Mouse (Mus musculus) embryonic fibroblast, embryonic 13.5 days (primary cell): ENCODE data around the gene Mgst3. TPM values are rescaled to one million over a fixed set of nuclear protein-coding genes. Genes with fewer than 3 reads are reported as not detected.

Source experiments
- H3K27ac ChIP-seq: 2 replicates; pipeline ENCODE4 v1.5.1; 2012; ENCODE audit warnings: low read length, control low read depth, inconsistent platforms; ENCODE audit not compliant: insufficient read depth
- H3K4me1 ChIP-seq: 2 replicates; pipeline ENCODE4 v1.6.1; 2011; ENCODE audit warnings: low read length; ENCODE audit not compliant: control insufficient read depth, insufficient read depth
- H3K4me3 ChIP-seq: 2 replicates; pipeline ENCODE4 v1.5.1; 2011; ENCODE audit warnings: mild to moderate bottlenecking, control low read depth, low read length; ENCODE audit not compliant: insufficient read depth
- CTCF ChIP-seq: IDR thresholded peaks from 2 replicates; pipeline ENCODE4 v1.5.1; 2011; ENCODE audit warnings: mild to moderate bottlenecking, control low read depth, low read length, moderate library complexity, borderline replicate concordance; ENCODE audit not compliant: insufficient read depth
- POLR2A ChIP-seq: IDR thresholded peaks from 2 replicates; pipeline ENCODE4 v1.6.1; 2011; ENCODE audit warnings: low read depth, mild to moderate bottlenecking, control low read depth, low read length, moderate library complexity
- polyA plus RNA-seq: library from polyadenylated mRNA; stranded (reverse); fragments of >200 nt; gene quantifications from 2 replicates; pipeline ENCODE4 v1.2.4, GENCODE M21; 2011; ENCODE audit warnings: low read depth; ENCODE audit not compliant: missing spikeins, insufficient read length

Gene Mgst3
- polyA plus RNA-seq, result 20.4 TPM in 2 replicates

DNA sequence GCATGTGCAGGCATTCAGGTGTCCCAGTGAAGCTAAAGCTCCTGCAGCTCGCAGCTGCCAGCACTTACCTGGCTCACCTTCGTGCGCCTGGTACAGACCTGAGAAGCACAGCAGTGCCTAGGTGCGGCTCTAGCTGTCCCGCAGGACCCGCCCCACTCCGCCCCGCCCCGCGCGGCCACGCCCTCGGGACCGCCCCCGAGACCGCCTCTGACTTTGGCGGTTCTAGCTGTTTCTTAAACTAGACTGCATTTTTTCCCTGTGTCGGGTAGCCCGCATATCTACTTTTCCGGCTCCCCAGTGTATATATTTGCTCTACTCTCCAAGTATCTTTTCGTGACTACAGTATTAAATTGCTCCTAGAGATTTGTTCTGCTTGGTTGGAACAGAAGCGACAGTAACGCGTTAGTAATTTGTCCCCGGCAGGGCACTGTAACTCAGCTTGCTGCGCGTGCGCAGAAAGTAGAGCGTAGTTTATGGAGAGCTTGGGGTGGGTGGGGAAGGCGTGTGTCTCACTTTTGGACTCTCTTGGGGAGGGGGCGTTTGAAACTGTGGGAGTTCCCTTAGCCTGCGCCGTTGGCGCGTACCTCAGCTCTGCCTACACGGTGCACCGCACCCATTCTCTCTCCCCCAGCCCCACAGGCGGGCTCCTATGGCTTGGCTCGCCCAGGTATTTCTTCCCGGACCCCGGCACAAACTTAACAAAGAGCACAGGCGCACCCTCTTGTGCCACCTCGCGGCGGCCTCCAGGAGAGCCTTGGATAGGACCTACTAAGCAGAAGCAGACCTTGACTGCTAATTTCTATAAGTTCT, at the start of gene Mgst3:
Gene Mgst3, minus strand, starts transcription at position 159 of the 810 bp plus-strand sequence.
- peak; percentile 43; the same call in 1 of the 2 replicates for TF ChIP-seq CTCF
- TF ChIP-seq POLR2A, result peak; percentile 86
- peak within 1 kb of the TSS; percentile 60 for H3K27ac ChIP-seq
- peaks cover 14% of the 10 kb centered on the region for H3K4me1 ChIP-seq
- H3K4me3 ChIP-seq, result peak within 1 kb of the TSS; percentile 66

DNA sequence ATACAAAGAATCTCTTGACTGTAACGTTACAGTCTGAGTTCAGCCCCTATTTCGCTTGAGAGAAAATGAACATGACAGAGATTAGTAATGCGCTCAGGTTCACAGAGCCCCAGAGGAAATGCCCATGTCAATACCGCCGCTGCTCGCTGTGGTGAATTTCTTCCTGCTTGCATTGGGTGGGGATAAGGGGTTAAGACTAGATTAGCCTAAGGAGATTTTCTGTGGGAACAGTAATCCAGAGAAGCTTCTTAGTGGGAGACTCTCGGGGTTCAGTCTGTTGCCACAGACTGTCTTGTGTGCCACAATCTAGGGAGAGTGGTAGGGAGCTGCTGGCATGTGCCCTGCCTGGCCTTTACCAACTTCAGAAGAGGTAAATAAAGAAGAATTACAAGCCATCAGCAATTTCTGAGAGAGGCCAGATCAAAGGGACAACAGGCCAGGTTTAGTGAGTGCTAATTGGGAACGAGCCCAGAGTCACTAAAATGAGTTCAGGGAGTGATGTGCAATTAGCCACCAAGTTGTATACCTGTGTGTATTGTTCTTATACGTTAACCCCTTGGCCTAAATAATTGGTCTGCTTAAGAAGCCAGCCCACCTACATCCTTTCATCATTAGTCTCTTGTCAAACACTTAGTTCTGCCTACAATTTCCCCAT, 44.7 kb upstream of the Mgst3 start:
- TF ChIP-seq POLR2A (no peak), CTCF (no peak)
- Histone ChIP-seq H3K4me3 (no peak overlapping the region), H3K4me1 (no peaks in the 10 kb centered on the region), H3K27ac (no peak overlapping the region)

DNA sequence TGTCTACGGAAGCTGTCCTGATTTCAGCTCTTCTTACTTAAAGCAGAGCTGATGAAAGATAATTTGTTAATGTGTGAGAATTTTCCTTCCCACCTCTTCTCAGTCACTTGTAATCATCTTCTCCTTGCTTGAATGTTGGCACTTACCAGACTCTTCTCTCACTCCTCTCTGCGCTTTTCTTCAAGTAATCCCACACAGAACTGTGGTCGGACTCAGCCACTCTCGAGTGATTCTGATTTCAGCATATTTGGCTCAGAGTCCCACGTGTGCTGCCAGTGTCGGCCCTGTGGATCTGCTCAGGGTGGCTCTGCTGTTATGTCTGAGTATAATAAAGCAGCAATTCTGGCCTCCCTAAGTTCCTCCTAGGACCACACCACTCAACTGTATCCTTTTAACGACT, 43.5 kb upstream of the Mgst3 start:
- Histone ChIP-seq H3K4me1 (no peaks in the 10 kb centered on the region), H3K4me3 (no peak overlapping the region), H3K27ac (no peak overlapping the region)
- TF ChIP-seq POLR2A (no peak), CTCF (no peak)

DNA sequence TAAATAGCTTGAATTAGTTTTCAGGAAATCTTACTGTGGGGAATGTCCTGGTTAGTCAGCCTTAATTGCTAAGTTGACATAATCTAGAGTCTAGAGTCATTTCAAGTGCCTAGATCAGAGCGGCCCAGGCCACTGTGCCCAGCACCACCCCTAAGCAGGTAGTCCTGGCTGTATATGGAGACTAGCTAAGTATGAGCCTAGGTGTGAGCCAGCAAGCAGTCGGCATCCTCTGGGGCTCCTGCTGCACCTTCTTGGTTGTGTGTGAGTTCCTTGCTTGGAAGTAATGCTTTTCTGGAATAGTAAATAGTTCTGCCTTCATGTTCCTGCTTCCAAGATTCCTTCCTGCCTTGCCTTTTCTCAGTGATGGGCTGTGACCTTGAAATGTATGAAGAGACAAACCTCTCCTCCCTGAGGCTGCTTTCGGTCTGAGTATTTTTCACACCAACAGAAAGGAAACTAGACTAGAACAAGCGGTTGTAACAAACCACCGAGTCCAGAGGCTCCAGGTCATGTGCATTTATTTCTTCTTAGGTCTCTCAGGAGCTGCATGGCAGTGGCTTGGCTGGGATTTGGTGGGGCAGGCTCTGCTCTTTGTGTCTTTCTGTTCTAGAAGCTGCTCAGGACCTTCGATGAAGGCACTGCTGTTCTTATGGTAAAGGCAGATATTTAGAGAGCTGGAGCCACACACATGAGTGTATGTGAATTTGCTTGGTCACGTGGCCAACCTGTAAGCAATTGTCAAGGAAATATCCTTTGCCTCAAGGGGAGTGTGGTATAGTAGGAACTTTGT, 42.7 kb upstream of the Mgst3 start:
- no peak overlapping the region for H3K27ac ChIP-seq
- TF ChIP-seq POLR2A, result no peak
- TF ChIP-seq CTCF, result no peak
- no peaks in the 10 kb centered on the region for H3K4me1 ChIP-seq
- no peak overlapping the region for H3K4me3 ChIP-seq

DNA sequence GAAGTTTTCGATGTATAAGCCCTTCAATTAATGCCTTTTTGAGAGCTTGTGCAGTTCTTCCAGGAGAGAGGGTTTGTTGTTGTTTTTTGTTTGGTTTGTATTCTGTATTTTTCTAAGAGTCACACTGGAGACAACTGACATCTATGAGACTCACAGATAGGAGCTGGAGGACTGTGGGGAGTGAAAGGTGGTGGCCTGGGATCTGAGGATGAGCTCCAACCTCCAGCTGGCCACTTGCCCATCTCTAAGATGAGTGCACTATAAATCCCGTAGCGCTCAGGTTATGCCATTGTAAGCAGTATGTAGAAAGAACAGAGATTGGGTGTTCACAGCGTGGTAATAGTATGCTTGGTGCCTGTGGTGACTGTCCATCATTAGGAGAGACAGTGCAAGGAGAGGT, 41.3 kb upstream of the Mgst3 start:
- Histone ChIP-seq H3K27ac (no peak overlapping the region), H3K4me1 (no peaks in the 10 kb centered on the region), H3K4me3 (no peak overlapping the region)
- TF ChIP-seq POLR2A, result no peak
- no peak for TF ChIP-seq CTCF

DNA sequence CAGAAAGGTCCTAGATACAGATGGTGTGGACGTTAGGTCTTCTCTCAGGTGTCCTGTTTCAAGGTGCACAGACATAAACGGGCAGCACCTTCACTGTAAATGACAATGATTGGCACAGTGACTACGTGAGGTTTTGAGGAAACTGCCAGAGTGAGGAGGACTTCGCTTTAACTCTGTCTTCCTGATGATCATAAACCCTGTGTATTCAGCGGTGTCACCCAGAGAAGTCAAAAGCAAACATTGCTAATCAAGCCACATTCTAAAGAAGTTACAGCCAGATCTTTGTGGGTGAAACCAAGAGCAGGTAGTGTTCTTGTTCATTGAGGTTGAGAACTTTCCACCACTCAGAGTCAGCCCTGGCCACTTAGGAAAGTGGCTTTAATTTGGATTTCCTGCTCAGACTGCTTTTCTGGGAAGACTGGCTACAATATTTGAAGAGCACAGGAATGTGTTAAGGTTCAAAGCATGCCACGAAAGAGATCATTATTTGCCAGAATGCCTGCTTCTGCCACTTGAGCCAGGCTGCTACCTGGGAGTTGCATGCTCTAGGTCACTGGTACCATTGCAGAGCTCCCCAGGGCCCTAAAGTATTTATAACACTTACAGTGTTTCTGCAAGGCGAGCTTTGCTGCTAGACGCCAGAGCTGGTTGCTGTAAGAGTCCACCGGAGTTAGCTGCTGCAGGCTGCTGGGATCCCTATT, 37.5 kb upstream of the Mgst3 start:
- peaks cover 7% of the 10 kb centered on the region; the same call in 1 of the 2 replicates for H3K4me1 ChIP-seq
- no peak overlapping the region for H3K4me3 ChIP-seq
- TF ChIP-seq POLR2A, result no peak
- no peak for TF ChIP-seq CTCF
- no peak overlapping the region for H3K27ac ChIP-seq

DNA sequence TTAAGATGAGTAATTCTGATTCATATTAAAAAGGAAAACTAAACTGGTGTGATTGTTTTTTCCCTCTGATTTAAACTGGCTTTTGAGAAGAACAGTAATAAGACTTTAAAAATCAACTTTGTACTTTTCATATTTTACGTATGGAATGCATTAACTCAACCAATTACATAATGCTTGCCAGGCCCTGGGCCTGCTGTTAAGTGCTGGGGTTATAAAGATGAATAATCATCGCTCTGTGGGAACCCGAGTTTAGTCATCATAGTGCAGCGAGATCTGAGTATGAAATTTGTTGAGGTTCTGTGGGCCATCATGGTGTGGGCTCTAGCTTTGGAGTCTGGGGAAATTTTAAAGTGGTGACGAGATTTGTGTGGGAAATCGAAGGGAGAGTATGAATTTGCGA, 33.0 kb upstream of the Mgst3 start:
- TF ChIP-seq CTCF (no peak), POLR2A (no peak)

DNA sequence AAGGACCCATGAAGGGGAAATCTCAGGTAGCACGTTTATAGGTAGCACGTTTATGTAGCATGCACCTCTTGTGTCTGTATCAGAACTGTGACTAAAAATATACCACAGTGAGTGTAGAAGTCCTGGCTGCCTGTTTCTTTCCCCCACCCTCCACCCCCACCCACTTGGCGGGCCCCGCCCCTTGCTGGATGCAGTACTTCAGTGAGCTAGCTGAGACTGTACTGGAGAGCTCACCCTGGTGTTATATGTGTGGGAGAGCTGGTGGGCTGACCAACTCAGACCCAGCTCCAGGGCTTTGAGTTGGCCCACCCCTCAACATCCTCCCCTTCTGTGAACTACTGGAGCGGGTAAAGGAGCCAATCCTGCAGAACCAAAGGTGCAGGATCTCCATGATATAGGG, 31.9 kb upstream of the Mgst3 start:
- Histone ChIP-seq H3K27ac (no peak overlapping the region), H3K4me3 (no peak overlapping the region)
- TF ChIP-seq CTCF (no peak), POLR2A (no peak)

More for the DNA sequence above, 33.0 kb upstream of the Mgst3 start:
- Histone ChIP-seq H3K4me3 (no peak overlapping the region), H3K27ac (no peak overlapping the region), H3K4me1 (peaks cover 15% of the 10 kb centered on the region)

DNA sequence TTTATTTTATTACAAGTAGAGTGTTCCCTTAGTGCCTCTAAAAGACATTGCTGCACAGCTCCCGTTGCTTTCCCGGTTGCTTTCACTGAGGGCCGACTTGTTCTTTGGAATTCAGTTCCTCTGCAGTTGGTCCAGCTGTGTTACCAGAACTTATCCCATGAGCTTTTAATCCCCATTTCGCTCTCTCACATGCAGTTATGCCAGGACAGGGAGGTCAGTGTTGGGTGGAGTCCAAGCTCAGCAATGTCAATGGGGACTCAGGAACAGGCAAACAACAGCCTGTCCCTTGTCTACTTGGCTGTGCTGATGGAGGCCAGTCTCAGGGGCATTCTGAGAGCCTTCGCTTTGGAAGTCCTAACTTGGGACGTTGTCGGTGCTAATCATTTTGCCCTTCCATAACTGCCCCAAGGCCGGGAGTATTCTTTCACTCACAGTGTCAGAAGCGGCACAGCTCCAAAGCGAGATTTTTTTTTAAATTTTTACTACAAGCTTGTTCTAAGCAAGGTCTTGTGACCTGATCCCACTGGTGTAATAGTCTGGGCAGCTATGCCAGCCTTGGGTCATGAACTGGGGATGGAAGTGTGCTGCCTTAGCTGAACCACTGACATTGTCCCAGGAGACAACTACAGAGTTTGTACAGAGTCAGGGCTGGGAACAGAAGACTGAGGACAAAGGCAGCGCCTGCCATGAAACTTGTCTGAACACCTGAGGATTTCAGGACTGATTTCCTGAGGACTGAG, 29.0 kb upstream of the Mgst3 start:
- Histone ChIP-seq H3K4me3 (no peak overlapping the region), H3K4me1 (peaks cover 15% of the 10 kb centered on the region), H3K27ac (no peak overlapping the region)
- TF ChIP-seq CTCF, result no peak
- TF ChIP-seq POLR2A, result no peak

More for the DNA sequence above, 31.9 kb upstream of the Mgst3 start:
- peaks cover 15% of the 10 kb centered on the region for H3K4me1 ChIP-seq
